Mouse (Mus musculus): ENCODE results near the gene Trabd2b. TPM values are rescaled to one million over a fixed set of nuclear protein-coding genes. Genes with fewer than 3 reads are reported as not detected.

Gene Trabd2b
- polyA plus RNA-seq, 1 experiment from 2014 or later = 1.5 TPM

DNA sequence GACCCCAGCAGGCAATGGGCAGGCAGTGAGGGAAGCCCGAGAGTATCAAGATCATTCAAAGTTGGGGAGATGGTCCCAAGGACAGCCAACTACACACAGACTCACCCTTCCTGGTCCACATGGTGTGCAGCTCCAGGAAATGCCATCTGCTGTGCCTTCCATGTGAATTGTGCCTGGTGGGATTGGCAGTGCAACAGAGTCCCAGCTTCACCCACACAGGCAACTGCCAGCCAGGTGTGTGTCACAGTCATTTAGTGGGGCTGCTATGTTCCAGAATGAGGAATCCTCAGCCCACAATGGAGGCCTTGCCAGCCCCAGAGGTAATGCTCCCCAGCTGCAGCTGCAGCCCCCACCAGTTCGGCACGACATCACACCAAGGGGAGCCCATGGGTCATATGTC lies 33.8 kb upstream of the Trabd2b start:
- ATAC-seq (ENCODE audit: insufficient number of reproducible peaks, low FRiP score) = no peak
- Histone ChIP-seq H3K27me3 (replicated peaks) (peaks cover 19% of the 10 kb centered on the region), H3K9me3 (replicated peaks) (no peaks in the 10 kb centered on the region), H3K9ac (no peak overlapping the region), H3K4me3 (no peak overlapping the region), H3K27ac (ENCODE audit: poor library complexity, severe bottlenecking) (no peak overlapping the region), H3K4me2 (no peak overlapping the region), H3K36me3 (no peaks in the 10 kb centered on the region), H3K4me1 (replicated peaks) (peaks cover 5% of the 10 kb centered on the region; the same call in 1 of the 2 replicates)
- 75% methylated on average over 3 of the region's 3 CpGs for WGBS

DNA sequence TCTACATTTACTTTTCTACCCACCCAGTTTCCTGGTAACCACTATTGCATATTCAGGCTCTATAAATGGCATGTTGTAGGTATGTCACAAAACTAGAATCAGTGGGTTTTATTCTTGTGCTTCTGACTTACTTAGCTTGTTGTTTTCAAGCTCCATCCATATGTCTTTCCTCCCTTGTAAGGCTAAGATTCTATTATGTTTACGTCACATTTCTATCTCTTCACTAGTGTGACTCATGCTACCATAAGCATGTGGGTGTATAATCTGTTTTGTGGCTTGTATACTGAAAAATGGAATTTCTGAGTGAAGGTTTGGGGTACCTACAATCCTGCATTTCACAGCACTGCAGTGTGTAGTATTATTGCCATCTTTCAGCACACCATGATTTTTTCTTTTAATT lies 32.2 kb upstream of the Trabd2b start:
- Histone ChIP-seq H3K36me3 (no peaks in the 10 kb centered on the region), H3K4me1 (replicated peaks) (peaks cover 5% of the 10 kb centered on the region; the same call in 1 of the 2 replicates), H3K4me3 (no peak overlapping the region), H3K4me2 (no peak overlapping the region), H3K9ac (no peak overlapping the region), H3K27ac (ENCODE audit: poor library complexity, severe bottlenecking) (no peak overlapping the region), H3K27me3 (replicated peaks) (peaks cover 18% of the 10 kb centered on the region), H3K9me3 (replicated peaks) (no peaks in the 10 kb centered on the region)
- WGBS = 86% methylated on average over 1 of the region's 1 CpGs
- ATAC-seq (ENCODE audit: insufficient number of reproducible peaks, low FRiP score) = no peak

DNA sequence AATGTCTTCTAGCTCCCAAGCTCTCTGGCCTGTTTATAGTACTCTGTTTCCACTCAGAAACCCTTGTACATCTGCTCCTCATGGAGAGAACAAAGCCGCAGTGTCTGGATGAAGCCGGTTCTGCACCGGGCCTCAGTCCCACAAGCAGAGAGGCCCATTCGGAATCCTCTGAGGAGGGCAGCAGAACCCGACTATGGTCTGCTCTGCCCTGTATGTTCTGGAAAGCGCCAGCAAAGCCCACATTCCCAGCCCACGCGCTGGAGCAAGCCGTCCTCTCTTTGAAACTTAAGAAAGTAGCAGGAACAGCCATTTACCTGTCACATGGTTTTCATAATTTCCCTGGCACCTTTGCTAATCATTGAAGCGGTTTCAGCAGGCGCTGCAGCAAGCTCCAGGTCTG lies 29.0 kb upstream of the Trabd2b start:
- Histone ChIP-seq H3K4me2 (no peak overlapping the region), H3K27ac (ENCODE audit: poor library complexity, severe bottlenecking) (no peak overlapping the region), H3K27me3 (replicated peaks) (peaks cover 11% of the 10 kb centered on the region; the same call in 1 of the 2 replicates)

DNA sequence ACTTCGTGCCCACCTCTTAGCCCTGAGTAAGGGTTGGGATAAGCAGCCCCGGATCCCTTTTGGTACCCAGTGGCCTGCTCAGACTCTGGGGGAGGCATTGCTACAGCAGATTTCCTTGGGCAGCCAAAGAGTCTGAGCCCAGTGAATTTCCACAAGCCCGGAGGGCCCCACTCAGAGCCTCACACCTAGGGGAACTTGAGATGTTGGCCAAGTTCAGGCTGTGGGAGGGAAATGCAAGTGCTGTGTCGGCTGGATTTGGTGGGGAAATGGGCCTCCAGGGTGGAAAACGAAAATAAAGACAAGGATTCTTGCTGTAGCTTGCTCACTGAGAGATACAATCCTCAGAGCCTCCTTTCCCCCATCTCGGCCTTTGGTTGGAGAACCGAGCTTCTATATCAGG lies 28.0 kb upstream of the Trabd2b start:
- H3K4me1 ChIP-seq (replicated peaks) = 0 out of 2 replicates have a peak, but pooled peaks cover 2% of the 10 kb centered on the region
- H3K9me3 ChIP-seq (replicated peaks) = no peaks in the 10 kb centered on the region
- no peak overlapping the region for H3K4me2 ChIP-seq
- H3K27me3 ChIP-seq (replicated peaks) = peaks cover 11% of the 10 kb centered on the region; the same call in 1 of the 2 replicates
- H3K9ac ChIP-seq = no peak overlapping the region
- ATAC-seq (ENCODE audit: insufficient number of reproducible peaks, low FRiP score) = no peak
- no peak overlapping the region for H3K27ac ChIP-seq (ENCODE audit: poor library complexity, severe bottlenecking)
- no peak overlapping the region for H3K4me3 ChIP-seq
- WGBS = 67% methylated on average over 7 of the region's 7 CpGs
- no peaks in the 10 kb centered on the region for H3K36me3 ChIP-seq

More for the DNA sequence above, 29.0 kb upstream of the Trabd2b start:
- no peak for ATAC-seq (ENCODE audit: insufficient number of reproducible peaks, low FRiP score)
- H3K4me1 ChIP-seq (replicated peaks) = 0 out of 2 replicates have a peak, but pooled peaks cover 1% of the 10 kb centered on the region
- WGBS = 78% methylated on average over 11 of the region's 11 CpGs
- H3K4me3 ChIP-seq = no peak overlapping the region
- H3K9ac ChIP-seq = no peak overlapping the region
- H3K9me3 ChIP-seq (replicated peaks) = no peaks in the 10 kb centered on the region
- no peaks in the 10 kb centered on the region for H3K36me3 ChIP-seq

DNA sequence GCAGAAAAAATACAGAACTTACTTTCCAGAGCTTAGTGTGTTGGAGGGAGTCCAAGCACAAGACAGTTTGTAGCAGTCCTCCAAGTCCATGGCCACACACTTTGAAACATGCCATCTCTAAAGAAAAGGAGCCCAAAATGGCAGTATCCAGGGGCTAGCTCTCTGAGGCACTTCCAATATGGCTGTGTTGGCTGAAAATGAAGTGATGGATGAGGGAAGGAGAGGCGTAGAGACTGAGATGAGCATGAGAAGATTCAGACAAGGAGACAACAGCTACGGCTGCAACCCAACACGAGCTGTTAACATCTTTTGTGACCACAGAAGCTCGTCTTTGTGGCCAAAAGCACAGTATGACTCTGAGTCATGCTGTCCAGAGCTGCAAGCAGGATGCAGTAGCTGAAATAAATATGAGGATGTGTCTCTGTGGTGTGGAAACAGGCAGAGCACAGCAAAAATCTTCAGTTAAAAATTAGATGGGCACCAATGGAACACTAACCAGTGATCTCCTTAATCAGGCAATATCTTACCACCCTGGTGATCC lies 27.0 kb upstream of the Trabd2b start:
- peaks cover 11% of the 10 kb centered on the region; the same call in 1 of the 2 replicates for H3K27me3 ChIP-seq (replicated peaks)
- no peak overlapping the region for H3K4me3 ChIP-seq
- 83% methylated on average over 4 of the region's 4 CpGs for WGBS
- 0 out of 2 replicates have a peak, but pooled peaks cover 2% of the 10 kb centered on the region for H3K4me1 ChIP-seq (replicated peaks)
- no peaks in the 10 kb centered on the region for H3K9me3 ChIP-seq (replicated peaks)
- H3K36me3 ChIP-seq = no peaks in the 10 kb centered on the region
- no peak overlapping the region for H3K9ac ChIP-seq
- ATAC-seq (ENCODE audit: insufficient number of reproducible peaks, low FRiP score) = no peak
- no peak overlapping the region for H3K4me2 ChIP-seq
- no peak overlapping the region for H3K27ac ChIP-seq (ENCODE audit: poor library complexity, severe bottlenecking)

DNA sequence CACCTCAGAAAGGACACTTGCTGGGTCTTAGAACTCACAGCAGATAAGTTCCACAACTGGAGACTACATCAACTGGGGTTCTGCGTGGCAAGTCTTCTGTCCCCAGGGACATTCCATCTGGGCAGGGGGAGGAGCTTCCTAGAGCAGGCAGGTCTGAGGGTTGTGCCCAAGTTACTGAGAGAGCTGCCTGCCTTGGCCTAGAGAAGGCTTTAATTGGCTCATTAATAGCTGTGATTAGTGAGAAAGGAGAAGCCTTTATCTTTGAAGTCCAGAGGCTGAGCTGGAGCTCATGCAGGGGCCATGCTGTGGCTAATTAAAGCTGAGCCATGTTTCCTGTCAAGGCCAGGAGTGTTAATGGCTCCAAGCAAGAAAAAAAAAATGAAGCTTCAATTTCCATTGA lies 23.9 kb upstream of the Trabd2b start:
- Histone ChIP-seq H3K4me2 (no peak overlapping the region), H3K4me1 (replicated peaks) (0 out of 2 replicates have a peak, but pooled peaks cover 2% of the 10 kb centered on the region), H3K9me3 (replicated peaks) (no peaks in the 10 kb centered on the region), H3K27ac (ENCODE audit: poor library complexity, severe bottlenecking) (no peak overlapping the region), H3K9ac (no peak overlapping the region), H3K4me3 (no peak overlapping the region), H3K27me3 (replicated peaks) (peaks cover 6% of the 10 kb centered on the region), H3K36me3 (no peaks in the 10 kb centered on the region)
- WGBS = 6% methylated on average over 1 of the region's 1 CpGs
- no peak for ATAC-seq (ENCODE audit: insufficient number of reproducible peaks, low FRiP score)

DNA sequence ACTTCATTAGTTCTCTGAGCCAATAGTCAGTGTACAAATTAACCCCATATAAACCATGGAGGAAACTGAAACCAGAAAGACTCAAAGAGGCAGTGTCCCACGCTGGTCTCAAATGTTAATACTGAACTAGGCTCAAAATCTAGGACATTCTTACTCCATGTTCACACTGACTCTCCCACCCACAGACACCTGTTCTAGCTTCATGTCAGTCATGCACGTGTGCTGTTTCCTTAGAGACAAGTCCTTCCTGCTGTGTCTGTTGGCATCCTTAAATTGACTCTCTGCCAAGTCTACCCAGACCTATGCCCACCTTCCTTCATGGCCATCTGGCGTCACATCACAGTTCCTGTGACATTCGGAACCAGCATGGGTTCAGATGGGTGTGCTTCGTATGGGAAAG lies 21.3 kb upstream of the Trabd2b start:
- Histone ChIP-seq H3K4me1 (replicated peaks) (0 out of 2 replicates have a peak, but pooled peaks cover 2% of the 10 kb centered on the region), H3K27me3 (replicated peaks) (peaks cover 4% of the 10 kb centered on the region; the same call in 1 of the 2 replicates), H3K4me2 (no peak overlapping the region), H3K27ac (ENCODE audit: poor library complexity, severe bottlenecking) (no peak overlapping the region), H3K4me3 (no peak overlapping the region), H3K36me3 (no peaks in the 10 kb centered on the region), H3K9ac (no peak overlapping the region), H3K9me3 (replicated peaks) (no peaks in the 10 kb centered on the region)
- ATAC-seq (ENCODE audit: insufficient number of reproducible peaks, low FRiP score) = no peak
- 86% methylated on average over 5 of the region's 5 CpGs for WGBS

DNA sequence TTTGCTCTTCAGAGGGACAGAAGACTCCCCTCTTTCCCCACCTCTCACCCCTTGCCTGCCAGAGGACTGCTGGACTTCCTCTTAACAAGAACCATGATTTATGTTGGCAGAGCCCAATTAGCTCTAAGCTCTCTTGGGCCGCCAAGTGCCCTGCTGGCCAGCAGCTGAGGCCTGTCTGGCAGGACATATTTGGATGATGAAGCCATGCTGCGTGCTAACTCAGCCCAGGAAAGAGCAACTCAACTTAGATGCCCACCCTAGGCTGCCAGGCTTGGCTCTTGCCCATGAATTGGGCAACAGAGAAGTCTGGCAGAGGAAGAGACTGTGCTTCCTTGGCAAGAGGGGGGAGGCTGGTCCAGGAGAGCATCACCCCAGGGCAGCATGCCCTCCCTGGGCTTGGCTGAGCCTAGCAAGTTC lies 20.1 kb upstream of the Trabd2b start:
- peaks cover 4% of the 10 kb centered on the region; the same call in 1 of the 2 replicates for H3K27me3 ChIP-seq (replicated peaks)
- no peak for ATAC-seq (ENCODE audit: insufficient number of reproducible peaks, low FRiP score)
- H3K4me3 ChIP-seq = no peak overlapping the region
- no peak overlapping the region for H3K27ac ChIP-seq (ENCODE audit: poor library complexity, severe bottlenecking)
- 0 out of 2 replicates have a peak, but pooled peaks cover 2% of the 10 kb centered on the region for H3K4me1 ChIP-seq (replicated peaks)
- H3K36me3 ChIP-seq = no peaks in the 10 kb centered on the region
- H3K4me2 ChIP-seq = no peak overlapping the region
- H3K9me3 ChIP-seq (replicated peaks) = no peaks in the 10 kb centered on the region
- H3K9ac ChIP-seq = no peak overlapping the region
- 69% methylated on average over 2 of the region's 2 CpGs for WGBS

DNA sequence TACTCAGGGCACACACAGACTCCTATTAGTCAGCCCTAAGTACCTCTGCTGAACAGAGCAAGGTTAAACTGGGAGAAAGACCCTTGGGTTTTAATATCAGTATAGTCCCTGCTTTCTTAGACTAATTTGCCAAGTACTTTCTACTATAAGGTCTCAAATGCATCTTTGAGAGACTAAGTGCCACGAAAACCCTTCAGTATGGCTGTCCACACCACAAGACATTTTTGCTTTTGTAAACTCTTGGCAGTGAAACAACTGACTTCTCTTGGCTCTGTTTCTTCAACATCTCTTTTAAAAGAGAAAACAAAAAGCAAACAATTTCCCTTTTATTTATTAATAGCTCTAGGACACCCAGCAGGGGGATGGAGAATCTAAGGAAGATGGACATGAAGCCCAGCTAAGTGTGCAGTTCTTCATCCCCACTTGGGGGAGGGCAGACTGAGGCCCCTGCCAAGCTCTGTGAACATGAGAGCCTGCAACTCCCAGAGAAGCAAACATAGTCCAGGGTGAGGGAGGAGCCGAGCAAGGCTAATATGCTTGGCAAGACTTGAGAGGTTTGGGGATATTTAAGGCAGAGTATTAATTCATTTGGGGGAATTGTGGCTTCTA lies 18.9 kb upstream of the Trabd2b start:
- no peak overlapping the region for H3K4me3 ChIP-seq
- 87% methylated on average over 2 of the region's 2 CpGs for WGBS
- H3K4me2 ChIP-seq = no peak overlapping the region
- ATAC-seq (ENCODE audit: insufficient number of reproducible peaks, low FRiP score) = no peak
- H3K4me1 ChIP-seq (replicated peaks) = 0 out of 2 replicates have a peak, but pooled peaks cover under 1% of the 10 kb centered on the region
- no peak overlapping the region for H3K9ac ChIP-seq
- no peaks in the 10 kb centered on the region for H3K9me3 ChIP-seq (replicated peaks)
- no peaks in the 10 kb centered on the region for H3K36me3 ChIP-seq
- H3K27me3 ChIP-seq (replicated peaks) = peaks cover 4% of the 10 kb centered on the region; the same call in 1 of the 2 replicates
- H3K27ac ChIP-seq (ENCODE audit: poor library complexity, severe bottlenecking) = no peak overlapping the region

DNA sequence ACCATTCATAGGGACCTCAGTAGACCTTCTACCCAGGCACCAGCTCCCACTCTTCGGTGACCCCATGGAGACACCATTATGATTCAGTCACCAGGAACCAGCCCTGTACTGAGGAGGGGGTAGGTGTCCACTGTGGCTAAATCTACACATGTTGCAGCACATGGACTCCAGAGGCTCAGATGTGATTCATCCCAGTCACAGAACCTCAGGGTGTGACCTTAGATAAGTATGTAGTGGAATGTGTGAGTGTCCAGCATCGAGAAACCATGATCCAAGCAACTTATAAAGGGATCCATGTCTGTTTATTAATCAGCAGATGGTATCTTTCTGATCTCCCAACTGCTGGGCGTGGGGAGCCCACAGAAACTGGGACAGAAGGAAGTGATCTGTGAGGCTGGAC lies 18.2 kb upstream of the Trabd2b start:
- ATAC-seq (ENCODE audit: insufficient number of reproducible peaks, low FRiP score) = no peak

DNA sequence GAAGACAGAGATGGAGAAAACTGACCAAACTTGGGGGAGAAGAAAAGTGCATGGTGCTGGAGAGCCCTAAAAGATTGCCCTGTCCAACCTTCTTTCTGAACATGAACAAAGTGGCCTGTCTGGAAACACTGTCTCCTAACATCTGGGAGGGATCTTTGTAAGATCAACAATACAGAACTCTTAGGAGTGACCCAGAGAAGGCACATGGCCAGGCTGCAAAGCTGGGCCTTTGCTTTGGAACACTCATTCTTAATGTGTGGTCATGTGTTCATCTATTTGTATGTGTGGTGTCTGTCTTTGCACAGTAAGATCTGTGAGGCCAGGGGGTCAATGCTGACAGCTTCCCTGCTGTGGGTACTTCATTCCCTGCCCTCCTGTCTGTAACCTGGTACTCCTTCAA lies 16.9 kb upstream of the Trabd2b start:
- H3K4me2 ChIP-seq = no peak overlapping the region
- no peaks in the 10 kb centered on the region for H3K36me3 ChIP-seq
- peaks cover 10% of the 10 kb centered on the region; the same call in 1 of the 2 replicates for H3K27me3 ChIP-seq (replicated peaks)
- H3K27ac ChIP-seq (ENCODE audit: poor library complexity, severe bottlenecking) = no peak overlapping the region
- H3K4me3 ChIP-seq = no peak overlapping the region
- no peak overlapping the region for H3K9ac ChIP-seq
- no peaks in the 10 kb centered on the region for H3K4me1 ChIP-seq (replicated peaks)
- no peak for ATAC-seq (ENCODE audit: insufficient number of reproducible peaks, low FRiP score)
- H3K9me3 ChIP-seq (replicated peaks) = no peaks in the 10 kb centered on the region

More for the DNA sequence above, 18.2 kb upstream of the Trabd2b start:
- Histone ChIP-seq H3K36me3 (no peaks in the 10 kb centered on the region), H3K9ac (no peak overlapping the region), H3K27ac (ENCODE audit: poor library complexity, severe bottlenecking) (no peak overlapping the region), H3K4me2 (no peak overlapping the region), H3K4me1 (replicated peaks) (no peaks in the 10 kb centered on the region), H3K27me3 (replicated peaks) (peaks cover 4% of the 10 kb centered on the region; the same call in 1 of the 2 replicates), H3K4me3 (no peak overlapping the region), H3K9me3 (replicated peaks) (no peaks in the 10 kb centered on the region)
- WGBS = 73% methylated on average over 3 of the region's 3 CpGs
